Mouse (Mus musculus) CH12.LX (cell line): ENCODE measurements around the gene Kcnj6. TPM values are rescaled to one million over a fixed set of nuclear protein-coding genes. Genes with fewer than 3 reads are reported as not detected.

Experiments
- DNase-seq: peaks from one replicate; pipeline ENCODE4 v3.0.0-alpha.2; 2013; ENCODE audit errors: extremely low read depth
- H3K27ac ChIP-seq: 2 replicates; pipeline ENCODE4 v1.5.1; 2012; ENCODE audit warnings: low read depth, mild to moderate bottlenecking, control low read depth, moderate library complexity; ENCODE audit not compliant: insufficient read depth
- H3K27me3 ChIP-seq: replicated peaks from 2 replicates; pipeline ENCODE3; 2012; ENCODE audit warnings: inconsistent platforms
- H3K36me3 ChIP-seq, 2 experiments: replicated peaks in 1 of 2; 2 replicates each; pipeline versions ENCODE3 to v1.6.1; 2012; ENCODE audit warnings: inconsistent platforms in 1 of 2, low read length in 1 of 2, mild to moderate bottlenecking in 1 of 2, mixed read lengths in 1 of 2, moderate library complexity in 1 of 2; ENCODE audit not compliant: control insufficient read depth in 1 of 2, insufficient read depth in 1 of 2
- H3K4me1 ChIP-seq, 2 experiments: 2 replicates each; pipeline ENCODE4 v1.6.1; 2012; ENCODE audit warnings: inconsistent platforms in 1 of 2, moderate library complexity in 1 of 2; ENCODE audit not compliant: insufficient read depth in 2 of 2, control insufficient read depth in 1 of 2
- H3K4me2 ChIP-seq: 2 replicates; pipeline ENCODE4 v1.6.1; 2012; ENCODE audit warnings: low read depth, mild to moderate bottlenecking, control low read depth; ENCODE audit not compliant: poor library complexity, insufficient read depth, severe bottlenecking
- H3K4me3 ChIP-seq, 3 experiments: fragments of 150-350 bp in 1 of 3; sonication (generic) in 1 of 3; replicated peaks in 1 of 3; 2 replicates each; pipeline versions ENCODE3 to v1.5.1; 2011 to 2012; ENCODE audit warnings: low read depth in 2 of 3, low read length in 2 of 3, mild to moderate bottlenecking in 2 of 3, moderate library complexity in 2 of 3, control low read depth in 1 of 3, improper control_type of control experiment in 1 of 3, inconsistent platforms in 1 of 3, mixed read lengths in 1 of 3; ENCODE audit not compliant: poor library complexity in 1 of 3
- H3K79me2 ChIP-seq: replicated peaks from 2 replicates; pipeline ENCODE4 v1.6.1; 2012; ENCODE audit warnings: mild to moderate bottlenecking, moderate library complexity; ENCODE audit not compliant: control insufficient read depth, poor library complexity, insufficient read depth, severe bottlenecking; ENCODE audit errors: extremely low read depth
- H3K9ac ChIP-seq: 2 replicates; pipeline ENCODE4 v1.6.1; 2012; ENCODE audit warnings: low read depth, mild to moderate bottlenecking, control low read depth, moderate library complexity; ENCODE audit not compliant: insufficient read depth
- H3K9me3 ChIP-seq: replicated peaks from 2 replicates; pipeline ENCODE3; 2012; ENCODE audit warnings: low read length, inconsistent platforms, mixed read lengths
- BHLHE40 ChIP-seq: IDR thresholded peaks from 2 replicates; pipeline ENCODE4 v1.6.1; 2011; ENCODE audit warnings: mild to moderate bottlenecking, low read depth, low read length, improper control_type of control experiment
- CHD1 ChIP-seq: IDR thresholded peaks from 2 replicates; pipeline ENCODE4 v1.6.1; 2012; ENCODE audit warnings: low read depth, low read length, improper control_type of control experiment, inconsistent platforms
- CHD2 ChIP-seq: IDR thresholded peaks from 2 replicates; pipeline ENCODE4 v1.6.1; 2011; ENCODE audit warnings: low read length, improper control_type of control experiment
- CTCF ChIP-seq, 2 experiments: IDR thresholded peaks in 1 of 2; conservative IDR thresholded peaks in 1 of 2; 2 replicates each; pipeline ENCODE4 v1.5.1; 2011 to 2012; ENCODE audit warnings: low read depth in 2 of 2, low read length in 2 of 2, improper control_type of control experiment in 1 of 2, inconsistent platforms in 1 of 2, mild to moderate bottlenecking in 1 of 2, moderate library complexity in 1 of 2
- E2F4 ChIP-seq: IDR thresholded peaks from 2 replicates; pipeline ENCODE4 v1.6.1; 2011; ENCODE audit warnings: low read depth, low read length, improper control_type of control experiment; ENCODE audit not compliant: insufficient replicate concordance
- ELF1 ChIP-seq: IDR thresholded peaks from 2 replicates; pipeline ENCODE4 v1.6.1; 2014; ENCODE audit warnings: low read depth, mild to moderate bottlenecking, inconsistent platforms, low read length, improper control_type of control experiment
- EP300 ChIP-seq: IDR thresholded peaks from 2 replicates; pipeline ENCODE4 v1.6.1; 2011; ENCODE audit warnings: low read length, improper control_type of control experiment
- ETS1 ChIP-seq: conservative IDR thresholded peaks from 2 replicates; pipeline ENCODE4 v1.6.1; 2012; ENCODE audit warnings: low read depth, mild to moderate bottlenecking, inconsistent platforms, low read length, improper control_type of control experiment, moderate library complexity
- GABPA ChIP-seq: IDR thresholded peaks from 2 replicates; pipeline ENCODE4 v1.6.1; 2012; ENCODE audit warnings: low read depth, low read length, improper control_type of control experiment, inconsistent platforms; ENCODE audit not compliant: insufficient replicate concordance
- HCFC1 ChIP-seq: IDR thresholded peaks from 2 replicates; pipeline ENCODE4 v1.6.1; 2012; ENCODE audit warnings: low read depth, mild to moderate bottlenecking, inconsistent platforms, low read length, improper control_type of control experiment
- IRF4 ChIP-seq: IDR thresholded peaks from 2 replicates; pipeline ENCODE4 v1.6.1; 2014; ENCODE audit warnings: low read depth, mild to moderate bottlenecking, inconsistent platforms, low read length, improper control_type of control experiment
- JUN ChIP-seq: IDR thresholded peaks from 2 replicates; pipeline ENCODE4 v1.6.1; 2011; ENCODE audit warnings: low read depth, mild to moderate bottlenecking, low read length, improper control_type of control experiment, moderate library complexity; ENCODE audit not compliant: insufficient read depth
- JUND ChIP-seq: conservative IDR thresholded peaks from 2 replicates; pipeline ENCODE4 v1.6.1; 2011; ENCODE audit warnings: low read depth, low read length, improper control_type of control experiment
- KAT2A ChIP-seq: IDR thresholded peaks from 2 replicates; pipeline ENCODE4 v1.6.1; 2012; ENCODE audit warnings: low read length, improper control_type of control experiment, inconsistent platforms; ENCODE audit not compliant: insufficient replicate concordance
- MAFK ChIP-seq: IDR thresholded peaks from 2 replicates; pipeline ENCODE4 v1.6.1; 2011; ENCODE audit warnings: low read length, improper control_type of control experiment; ENCODE audit not compliant: insufficient replicate concordance
- MAX ChIP-seq: IDR thresholded peaks from 2 replicates; pipeline ENCODE4 v1.6.1; 2011; ENCODE audit warnings: low read length, improper control_type of control experiment
- MAZ ChIP-seq: IDR thresholded peaks from 2 replicates; pipeline ENCODE4 v1.6.1; 2012; ENCODE audit warnings: low read depth, mild to moderate bottlenecking, inconsistent platforms, low read length, improper control_type of control experiment, moderate library complexity
- MEF2A ChIP-seq: IDR thresholded peaks from 2 replicates; pipeline ENCODE4 v1.6.1; 2014; ENCODE audit warnings: low read depth, mild to moderate bottlenecking, inconsistent platforms, low read length, improper control_type of control experiment, borderline replicate concordance
- MXI1 ChIP-seq: IDR thresholded peaks from 2 replicates; pipeline ENCODE4 v1.6.1; 2011; ENCODE audit warnings: mild to moderate bottlenecking, low read depth, low read length, improper control_type of control experiment
- MYC ChIP-seq: IDR thresholded peaks from 2 replicates; pipeline ENCODE4 v1.6.1; 2011; ENCODE audit warnings: low read depth, mild to moderate bottlenecking, improper control_type of control experiment, low read length
- NELFE ChIP-seq: IDR thresholded peaks from 2 replicates; pipeline ENCODE4 v1.6.1; 2011; ENCODE audit warnings: low read depth, low read length, improper control_type of control experiment
- NRF1 ChIP-seq: IDR thresholded peaks from 2 replicates; pipeline ENCODE4 v1.6.1; 2014; ENCODE audit warnings: low read depth, mild to moderate bottlenecking, inconsistent platforms, low read length, improper control_type of control experiment, moderate library complexity
- PAX5 ChIP-seq: IDR thresholded peaks from 2 replicates; pipeline ENCODE4 v1.6.1; 2012; ENCODE audit warnings: low read length, inconsistent platforms, mixed read lengths
- POLR2A ChIP-seq: IDR thresholded peaks from 2 replicates; pipeline ENCODE4 v1.6.1; 2011; ENCODE audit warnings: low read depth, mild to moderate bottlenecking, improper control_type of control experiment, low read length
- POLR2AphosphoS2 ChIP-seq: IDR thresholded peaks from 2 replicates; pipeline ENCODE4 v1.6.1; 2011; ENCODE audit warnings: low read depth, low read length, improper control_type of control experiment
- RAD21 ChIP-seq: IDR thresholded peaks from 2 replicates; pipeline ENCODE4 v1.6.1; 2011; ENCODE audit warnings: low read depth, mild to moderate bottlenecking, low read length, improper control_type of control experiment, moderate library complexity
- RCOR1 ChIP-seq: conservative IDR thresholded peaks from 2 replicates; pipeline ENCODE4 v1.6.1; 2012; ENCODE audit warnings: low read depth, mild to moderate bottlenecking, inconsistent platforms, low read length, improper control_type of control experiment
- SIN3A ChIP-seq: IDR thresholded peaks from 2 replicates; pipeline ENCODE4 v1.6.1; 2012; ENCODE audit warnings: low read length, improper control_type of control experiment, inconsistent platforms
- SMC3 ChIP-seq: IDR thresholded peaks from 2 replicates; pipeline ENCODE4 v1.6.1; 2011; ENCODE audit warnings: low read depth, low read length, improper control_type of control experiment
- TBP ChIP-seq: conservative IDR thresholded peaks from 2 replicates; pipeline ENCODE4 v1.6.1; 2011; ENCODE audit warnings: low read depth, low read length, improper control_type of control experiment
- TCF12 ChIP-seq: IDR thresholded peaks from 2 replicates; pipeline ENCODE4 v1.6.1; 2014; ENCODE audit warnings: low read depth, mild to moderate bottlenecking, inconsistent platforms, low read length, improper control_type of control experiment
- UBTF ChIP-seq: IDR thresholded peaks from 2 replicates; pipeline ENCODE4 v1.6.1; 2012; ENCODE audit warnings: low read depth, mild to moderate bottlenecking, inconsistent platforms, low read length, improper control_type of control experiment, moderate library complexity
- USF1 ChIP-seq: IDR thresholded peaks from 2 replicates; pipeline ENCODE4 v1.6.1; 2014; ENCODE audit warnings: low read depth, mild to moderate bottlenecking, inconsistent platforms, low read length, improper control_type of control experiment
- USF2 ChIP-seq: conservative IDR thresholded peaks from 2 replicates; pipeline ENCODE4 v1.6.1; 2011; ENCODE audit warnings: low read depth, low read length, improper control_type of control experiment
- ZC3H11A ChIP-seq: IDR thresholded peaks from 2 replicates; pipeline ENCODE4 v1.6.1; 2012; ENCODE audit warnings: low read depth, mild to moderate bottlenecking, inconsistent platforms, low read length, improper control_type of control experiment
- ZKSCAN1 ChIP-seq: IDR thresholded peaks from 2 replicates; pipeline ENCODE4 v1.6.1; 2012; ENCODE audit warnings: low read depth, inconsistent platforms, low read length, improper control_type of control experiment, borderline replicate concordance
- ZMIZ1 ChIP-seq: IDR thresholded peaks from 2 replicates; pipeline ENCODE4 v1.6.1; 2012; ENCODE audit warnings: low read depth, mild to moderate bottlenecking, inconsistent platforms, low read length, improper control_type of control experiment
- ZNF384 ChIP-seq: IDR thresholded peaks from 2 replicates; pipeline ENCODE4 v1.6.1; 2012; ENCODE audit warnings: low read depth, low read length, improper control_type of control experiment, inconsistent platforms
- dilution Hi-C: fragments of 300-500 bp; cut with MboI; formaldehyde crosslinking; loops from 2 replicates; pipeline ENCODE4 v1.14.3; 2020; ENCODE audit warnings: low sequenced_read_pairs; ENCODE audit not compliant: extremely low pct_unique_long_range_greater_than_20kb, extremely low pct_ligation_motif_present
- in situ Hi-C: fragments of 300-500 bp; cut with MboI; formaldehyde crosslinking; loops from 3 replicates; pipeline ENCODE4 v1.14.3; 2019; ENCODE audit warnings: low sequenced_read_pairs, low pct_ligation_motif_present, low pct_unique_long_range_greater_than_20kb, mixed read lengths
- polyA plus RNA-seq: library from polyadenylated mRNA; unstranded; fragments of >175 nt; gene quantifications from 2 replicates; pipeline ENCODE4 v1.2.1, GENCODE M21; 2012; ENCODE audit warnings: low read depth; ENCODE audit not compliant: insufficient read length
- total RNA-seq, 2 experiments: library from RNA; depleted of rRNA; stranded (reverse); fragments of 300-350 nt in 1 of 2; fragments of >200 nt in 1 of 2; gene quantifications; 2 replicates each; pipeline ENCODE4 v1.2.3; 2012 to 2014

Kcnj6 gene
- total and polyA plus RNA-seq, 3 experiments: not detected

DNA sequence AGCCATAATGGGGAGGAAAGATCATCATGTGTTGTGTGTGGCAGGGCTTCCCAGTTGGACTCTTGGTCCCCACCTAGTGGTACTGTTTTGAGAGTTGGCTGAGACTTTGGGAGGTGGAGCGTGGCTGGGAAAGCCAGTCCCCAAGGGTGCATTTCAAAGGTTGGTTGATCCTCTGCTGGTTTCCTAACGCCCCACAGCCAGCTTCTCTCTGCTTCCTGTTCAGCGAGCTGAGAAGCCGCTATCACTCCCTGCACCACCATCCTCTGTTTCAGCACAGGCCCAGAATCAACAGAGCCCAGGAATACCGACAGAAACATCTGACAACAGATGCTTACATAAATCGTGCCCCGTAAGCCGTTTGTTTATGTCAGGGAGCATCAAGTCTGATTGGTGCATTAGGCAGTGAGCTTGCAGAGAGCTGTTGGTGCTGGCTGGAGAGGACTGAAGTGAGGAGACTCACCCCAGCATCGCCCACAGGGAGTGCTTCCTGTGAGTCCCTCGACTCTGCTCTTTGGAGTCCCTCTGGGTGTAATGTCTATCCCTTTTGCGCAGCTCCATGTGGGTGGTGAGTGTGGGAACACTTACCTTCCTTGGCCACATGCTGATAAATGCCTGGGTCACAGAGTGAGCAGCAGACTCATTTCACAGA is 253.5 kb downstream of the Kcnj6 start:
- in situ Hi-C loops: no loop called here
- peak overlapping the region in 1 of 3 experiments; percentile 11 for H3K4me3 ChIP-seq
- H3K9ac ChIP-seq: no peak overlapping the region

DNA sequence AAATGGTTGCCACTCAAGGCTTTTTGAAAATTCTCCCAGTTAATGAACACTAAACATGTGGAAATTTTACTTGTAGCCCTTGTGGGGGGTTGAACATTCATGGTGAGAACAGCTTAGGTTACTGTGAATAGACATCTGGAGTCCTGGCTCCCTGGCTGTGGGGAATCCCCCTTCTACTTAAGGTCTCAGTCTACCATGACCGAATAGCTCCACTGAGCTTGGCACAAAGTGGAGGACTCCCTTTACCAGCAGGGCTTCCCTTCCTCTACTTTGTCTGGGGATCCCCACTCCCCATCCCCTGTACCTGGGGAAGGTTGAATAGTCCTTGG is 260.2 kb downstream of the Kcnj6 start:
- peak overlapping the region; percentile 84 for H3K4me2 ChIP-seq
- peaks cover 13 to 30% of the 10 kb centered on the region in 2 experiments for H3K4me1 ChIP-seq
- no peaks in the 10 kb centered on the region for H3K9me3 ChIP-seq
- dilution Hi-C loops (no loop called here), in situ Hi-C loops (no loop called here)
- peak; percentile 86 for DNase-seq
- peaks cover 9% of the 10 kb centered on the region for H3K27me3 ChIP-seq
- no peak overlapping the region for H3K27ac ChIP-seq
- no peaks in the 10 kb centered on the region for H3K79me2 ChIP-seq
- no peak overlapping the region for H3K9ac ChIP-seq
- no peak overlapping the region for H3K4me3 ChIP-seq
- H3K36me3 ChIP-seq: no peaks in the 10 kb centered on the region
- TF ChIP-seq RCOR1 (peak; percentile 91; the same call in 1 of the 2 replicates), JUN (no peak; the same call in 1 of the 2 replicates), MAX (peak; percentile 55), HCFC1 (no peak), CTCF (conservative IDR thresholded peaks at IDR 0.05 in 1 of 2, IDR thresholded peaks at IDR 0.05 in 1 of 2; ENCODE audit: low read depth in 2 of 2, low read length in 2 of 2) (no peak), ZC3H11A (no peak), MXI1 (0 out of 2 replicates have a peak, but pooled peaks have one; percentile 27), EP300 (peak; percentile 86; the same call in 1 of the 2 replicates), MYC (peak; percentile 60; the same call in 1 of the 2 replicates), POLR2AphosphoS2 (no peak), MEF2A (peak; percentile 58; the same call in 1 of the 2 replicates), BHLHE40 (peak; percentile 57), CHD2 (peak; percentile 78), SMC3 (no peak), TCF12 (peak; percentile 65), JUND (peak; percentile 71; the same call in 1 of the 2 replicates)

More for the DNA sequence above, 253.5 kb downstream of the Kcnj6 start:
- DNase-seq: peak; percentile 86
- dilution Hi-C loops: no loop called here
- Histone ChIP-seq H3K27ac (no peak overlapping the region), H3K36me3 (no peaks in the 10 kb centered on the region), H3K79me2 (no peaks in the 10 kb centered on the region), H3K27me3 (peaks cover 30% of the 10 kb centered on the region), H3K9me3 (no peaks in the 10 kb centered on the region), H3K4me1 (peaks cover 15 to 17% of the 10 kb centered on the region in 2 experiments), H3K4me2 (peak overlapping the region; percentile 42)
- no peak for TF ChIP-seq KAT2A
- no peak for TF ChIP-seq TBP
- peak; percentile 70 for TF ChIP-seq SIN3A
- TF ChIP-seq HCFC1: no peak; the same call in 1 of the 2 replicates
- peak; percentile 79 for TF ChIP-seq MYC
- TF ChIP-seq ZNF384: no peak
- no peak for TF ChIP-seq JUND
- TF ChIP-seq CTCF (conservative IDR thresholded peaks at IDR 0.05 in 1 of 2, IDR thresholded peaks at IDR 0.05 in 1 of 2; ENCODE audit: low read depth in 2 of 2, low read length in 2 of 2): peak; percentile 32 to 89; a peak in 2 of 4 replicates
- TF ChIP-seq IRF4: peak; percentile 84
- 0 out of 2 replicates have a peak, but pooled peaks have one; percentile 34 for TF ChIP-seq TCF12
- no peak for TF ChIP-seq E2F4
- TF ChIP-seq ELF1: peak; percentile 60; the same call in 1 of the 2 replicates
- TF ChIP-seq NRF1: no peak
- no peak for TF ChIP-seq ZKSCAN1
- 0 out of 2 replicates have a peak, but pooled peaks have one; percentile 37 for TF ChIP-seq NELFE
- TF ChIP-seq MAZ: no peak
- peak; percentile 26; the same call in 1 of the 2 replicates for TF ChIP-seq ETS1
- peak; percentile 52; the same call in 1 of the 2 replicates for TF ChIP-seq BHLHE40
- TF ChIP-seq CHD1: no peak
- TF ChIP-seq RAD21: peak; percentile 81
- no peak for TF ChIP-seq JUN
- no peak for TF ChIP-seq POLR2AphosphoS2
- TF ChIP-seq GABPA: no peak
- peak; percentile 14; the same call in 1 of the 2 replicates for TF ChIP-seq MXI1
- TF ChIP-seq RCOR1: no peak; the same call in 1 of the 2 replicates
- TF ChIP-seq USF2: no peak
- TF ChIP-seq MEF2A: peak; percentile 54; the same call in 1 of the 2 replicates
- no peak for TF ChIP-seq USF1
- TF ChIP-seq ZMIZ1: no peak
- TF ChIP-seq MAFK: no peak
- no peak for TF ChIP-seq UBTF
- no peak for TF ChIP-seq CHD2
- TF ChIP-seq MAX: peak; percentile 69
- peak; percentile 30; the same call in 1 of the 2 replicates for TF ChIP-seq EP300
- 0 out of 2 replicates have a peak, but pooled peaks have one; percentile 17 for TF ChIP-seq ZC3H11A
- TF ChIP-seq PAX5: no peak
- TF ChIP-seq SMC3: peak; percentile 84
- no peak for TF ChIP-seq POLR2A
